Mouse (Mus musculus): ENCODE measurements around the gene D630003M21Rik. TPM values are rescaled to one million over a fixed set of nuclear protein-coding genes. Genes with fewer than 3 reads are reported as not detected.
A peak's percentile ranks its signal among the peaks of the same experiment; 100 is the strongest.

Gene D630003M21Rik
- polyA plus RNA-seq, 2 experiments: 12.7 to 19.2 TPM

- no peak overlapping the region for H3K9ac ChIP-seq (ENCODE audit: low read depth, low read length, severe bottlenecking)
- no peak for DNase-seq (ENCODE audit: low spot score)
- H3K4me3 ChIP-seq (replicated peaks; ENCODE audit: low read length): no peak overlapping the region
- H3K36me3 ChIP-seq (ENCODE audit: control insufficient read depth, insufficient read depth, low read length): no peaks in the 10 kb centered on the region
- H3K27ac ChIP-seq (replicated peaks; ENCODE audit: low read depth, low read length): no peak overlapping the region
- peaks cover 4% of the 10 kb centered on the region; the same call in 1 of the 2 replicates for H3K4me1 ChIP-seq (ENCODE audit: control insufficient read depth, insufficient read depth, low read length)
- ATAC-seq (ENCODE audit: low FRiP score, low read depth): no peak
- H3K9me3 ChIP-seq (ENCODE audit: control insufficient read depth, low read length): no peaks in the 10 kb centered on the region
- WGBS: 79% methylated on average over 6 of the region's 6 CpGs
- no peaks in the 10 kb centered on the region for H3K27me3 ChIP-seq (ENCODE audit: control insufficient read depth, insufficient read depth, low read length)
- no peak overlapping the region for H3K4me2 ChIP-seq (replicated peaks; ENCODE audit: low read depth, low read length, severe bottlenecking)
- TF ChIP-seq POLR2A (IDR thresholded peaks at IDR 0.05; ENCODE audit: borderline replicate concordance, extremely low read depth, insufficient read depth, insufficient read length): no peak
Observed at GRCm38 (mm10) chr2:158247852-158248251, 18.8 kb upstream of the D630003M21Rik start.

GRCm38 (mm10) chr2:158245072-158245817, 16.2 kb upstream of the D630003M21Rik start:
- no peaks in the 10 kb centered on the region for H3K36me3 ChIP-seq (ENCODE audit: control insufficient read depth, insufficient read depth, low read length)
- H3K9me3 ChIP-seq (ENCODE audit: control insufficient read depth, low read length): no peaks in the 10 kb centered on the region
- 73% methylated on average over 4 of the region's 4 CpGs for WGBS
- no peak for TF ChIP-seq POLR2A (IDR thresholded peaks at IDR 0.05; ENCODE audit: borderline replicate concordance, extremely low read depth, insufficient read depth, insufficient read length)
- no peak overlapping the region for H3K9ac ChIP-seq (ENCODE audit: low read depth, low read length, severe bottlenecking)
- no peak overlapping the region for H3K27ac ChIP-seq (replicated peaks; ENCODE audit: low read depth, low read length)
- ATAC-seq (ENCODE audit: low FRiP score, low read depth): no peak
- no peak overlapping the region for H3K4me3 ChIP-seq (replicated peaks; ENCODE audit: low read length)
- no peaks in the 10 kb centered on the region for H3K27me3 ChIP-seq (ENCODE audit: control insufficient read depth, insufficient read depth, low read length)
- peaks cover 4% of the 10 kb centered on the region; the same call in 1 of the 2 replicates for H3K4me1 ChIP-seq (ENCODE audit: control insufficient read depth, insufficient read depth, low read length)
- DNase-seq (ENCODE audit: low spot score): no peak
- H3K4me2 ChIP-seq (replicated peaks; ENCODE audit: low read depth, low read length, severe bottlenecking): no peak overlapping the region

GRCm38 (mm10) chr2:158243129-158243870, 14.3 kb upstream of the D630003M21Rik start:
- H3K4me2 ChIP-seq (replicated peaks; ENCODE audit: low read depth, low read length, severe bottlenecking): no peak overlapping the region
- no peak overlapping the region for H3K9ac ChIP-seq (ENCODE audit: low read depth, low read length, severe bottlenecking)
- no peaks in the 10 kb centered on the region for H3K9me3 ChIP-seq (ENCODE audit: control insufficient read depth, low read length)
- no peak for DNase-seq (ENCODE audit: low spot score)
- H3K27ac ChIP-seq (replicated peaks; ENCODE audit: low read depth, low read length): peak overlapping the region; percentile 55; the same call in 1 of the 2 replicates
- ATAC-seq (ENCODE audit: low FRiP score, low read depth): no peak
- no peak overlapping the region for H3K4me3 ChIP-seq (replicated peaks; ENCODE audit: low read length)
- peaks cover 4% of the 10 kb centered on the region; the same call in 1 of the 2 replicates for H3K4me1 ChIP-seq (ENCODE audit: control insufficient read depth, insufficient read depth, low read length)
- TF ChIP-seq POLR2A (IDR thresholded peaks at IDR 0.05; ENCODE audit: borderline replicate concordance, extremely low read depth, insufficient read depth, insufficient read length): no peak
- no peaks in the 10 kb centered on the region for H3K27me3 ChIP-seq (ENCODE audit: control insufficient read depth, insufficient read depth, low read length)
- no peaks in the 10 kb centered on the region for H3K36me3 ChIP-seq (ENCODE audit: control insufficient read depth, insufficient read depth, low read length)
- 67% methylated on average over 18 of the region's 18 CpGs for WGBS

- H3K27ac ChIP-seq (replicated peaks; ENCODE audit: low read depth, low read length): no peak overlapping the region
- no peak overlapping the region for H3K4me2 ChIP-seq (replicated peaks; ENCODE audit: low read depth, low read length, severe bottlenecking)
- no peak overlapping the region for H3K4me3 ChIP-seq (replicated peaks; ENCODE audit: low read length)
- DNase-seq (ENCODE audit: low spot score) (no peak), ATAC-seq (ENCODE audit: low FRiP score, low read depth) (no peak)
- H3K9ac ChIP-seq (ENCODE audit: low read depth, low read length, severe bottlenecking): no peak overlapping the region
- no peaks in the 10 kb centered on the region for H3K36me3 ChIP-seq (ENCODE audit: control insufficient read depth, insufficient read depth, low read length)
- H3K27me3 ChIP-seq (ENCODE audit: control insufficient read depth, insufficient read depth, low read length): no peaks in the 10 kb centered on the region
- WGBS: 90% methylated on average over 18 of the region's 18 CpGs
- H3K4me1 ChIP-seq (ENCODE audit: control insufficient read depth, insufficient read depth, low read length): peaks cover 4% of the 10 kb centered on the region; the same call in 1 of the 2 replicates
- TF ChIP-seq POLR2A (IDR thresholded peaks at IDR 0.05; ENCODE audit: borderline replicate concordance, extremely low read depth, insufficient read depth, insufficient read length): no peak
- H3K9me3 ChIP-seq (ENCODE audit: control insufficient read depth, low read length): no peaks in the 10 kb centered on the region
Observed at GRCm38 (mm10) chr2:158242170-158242896, 13.3 kb upstream of the D630003M21Rik start.

DNA sequence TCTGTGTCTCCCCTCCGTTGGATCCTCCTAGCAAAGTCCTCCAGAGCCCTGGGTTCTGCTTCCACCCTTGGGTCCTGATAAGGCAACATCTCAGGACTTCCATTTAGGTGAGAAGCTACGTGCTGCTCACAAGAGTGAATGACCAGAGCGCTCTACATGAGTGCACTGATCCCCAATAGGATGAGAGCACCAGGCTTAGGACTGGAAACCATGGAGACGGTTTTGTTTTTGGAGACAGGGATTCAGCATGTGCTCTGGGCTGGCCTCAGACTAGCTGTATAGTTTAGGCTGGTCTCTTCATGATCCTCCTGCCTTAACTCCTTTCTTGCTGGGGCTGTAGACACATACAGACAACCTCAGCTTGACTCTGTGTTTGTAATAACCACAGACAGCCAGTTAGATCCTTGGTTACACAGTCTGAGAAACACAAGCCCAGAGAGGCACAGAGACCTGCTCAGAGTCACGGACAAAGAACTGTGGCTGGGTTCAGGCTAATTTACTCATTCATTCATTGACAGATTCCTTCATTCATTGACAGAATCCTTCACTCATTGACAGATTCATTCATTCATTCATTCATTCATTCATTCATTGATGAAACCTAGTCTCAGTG, 12.2 kb upstream of the D630003M21Rik start:
- TF ChIP-seq POLR2A (IDR thresholded peaks at IDR 0.05; ENCODE audit: borderline replicate concordance, extremely low read depth, insufficient read depth, insufficient read length): no peak
- H3K4me1 ChIP-seq (ENCODE audit: control insufficient read depth, insufficient read depth, low read length): peaks cover 4% of the 10 kb centered on the region; the same call in 1 of the 2 replicates
- no peaks in the 10 kb centered on the region for H3K27me3 ChIP-seq (ENCODE audit: control insufficient read depth, insufficient read depth, low read length)
- ATAC-seq (ENCODE audit: low FRiP score, low read depth): no peak
- no peak overlapping the region for H3K4me2 ChIP-seq (replicated peaks; ENCODE audit: low read depth, low read length, severe bottlenecking)
- no peak overlapping the region for H3K4me3 ChIP-seq (replicated peaks; ENCODE audit: low read length)
- no peak for DNase-seq (ENCODE audit: low spot score)
- no peak overlapping the region for H3K9ac ChIP-seq (ENCODE audit: low read depth, low read length, severe bottlenecking)
- H3K36me3 ChIP-seq (ENCODE audit: control insufficient read depth, insufficient read depth, low read length): no peaks in the 10 kb centered on the region
- no peak overlapping the region for H3K27ac ChIP-seq (replicated peaks; ENCODE audit: low read depth, low read length)
- no peaks in the 10 kb centered on the region for H3K9me3 ChIP-seq (ENCODE audit: control insufficient read depth, low read length)
- WGBS: 78% methylated on average over 5 of the region's 5 CpGs

Measured in limb, embryonic 14.5 days (tissue).